Mouse (Mus musculus) ES-E14 (cell line): Measurements from ENCODE around the gene Fcgr1.
"Not testable (repeated sequence)": the region's sequence is repeated elsewhere in the genome, so short reads cannot be mapped to it uniquely, and the experiment has no call there.

Experiments
- CHD2 ChIP-seq: IDR thresholded peaks from 2 replicates; pipeline ENCODE4 v1.6.1; 2014; ENCODE audit warnings: mild to moderate bottlenecking, low read depth, low read length, inconsistent platforms
- HCFC1 ChIP-seq: IDR thresholded peaks from 2 replicates; pipeline ENCODE4 v1.6.1; 2012; ENCODE audit warnings: low read length, inconsistent platforms, borderline replicate concordance; ENCODE audit not compliant: insufficient read depth
- ZC3H11A ChIP-seq: IDR thresholded peaks from 2 replicates; pipeline ENCODE4 v1.6.1; 2012; ENCODE audit warnings: low read depth, mild to moderate bottlenecking, inconsistent platforms, low read length, borderline replicate concordance

DNA sequence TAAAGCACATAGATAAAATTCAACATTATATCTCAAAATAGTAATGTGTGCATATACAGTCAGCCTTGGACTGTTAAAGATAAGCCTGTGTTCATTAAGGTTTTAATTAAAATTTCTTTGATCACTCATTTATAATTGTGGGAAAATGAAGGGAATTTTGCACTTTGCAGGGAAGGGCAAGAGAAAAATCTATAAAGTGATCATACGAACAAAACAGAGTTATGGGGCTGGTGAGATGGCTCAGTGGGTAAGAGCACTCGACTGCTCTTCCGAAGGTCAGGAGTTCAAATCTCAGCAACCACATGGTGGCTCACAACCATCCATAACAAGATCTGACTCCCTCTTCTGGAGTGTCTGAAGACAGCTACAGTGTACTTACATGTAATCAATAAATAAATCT lies 48.3 kb upstream of the Fcgr1 start:
- not testable (repeated sequence) for TF ChIP-seq ZC3H11A, CHD2, HCFC1
